Mouse (Mus musculus) heart, embryonic 14.5 days (tissue): ENCODE data around the gene Qtrt2. TPM values are rescaled to one million over a fixed set of nuclear protein-coding genes. Genes with fewer than 3 reads are reported as not detected.

Experiments used
- ATAC-seq: fragments of 200-750 bp; cut with Nextera tagmentation; 2 replicates; pipeline ENCODE4 v1.8.0; 2017; ENCODE audit warnings: low read depth, moderate TSS enrichment; ENCODE audit not compliant: insufficient number of reproducible peaks, insufficient read depth, low FRiP score
- H3K27ac ChIP-seq, 2 experiments: fragments of 200-500 bp in 1 of 2; fragments of 300-500 bp in 1 of 2; sonication (generic) in 1 of 2; replicated peaks in 1 of 2; 2 replicates each; pipeline ENCODE4 v1.5.1; 2012 to 2014; ENCODE audit warnings: low read depth in 2 of 2, low read length in 2 of 2, control low read depth in 1 of 2, mild to moderate bottlenecking in 1 of 2, mixed read lengths in 1 of 2; ENCODE audit not compliant: control insufficient read depth in 1 of 2, insufficient read depth in 1 of 2
- H3K27me3 ChIP-seq: fragments of 300-500 bp; sonication (generic); 2 replicates; pipeline ENCODE4 v1.6.1; 2014; ENCODE audit warnings: mild to moderate bottlenecking, low read length, control low read depth; ENCODE audit not compliant: control insufficient read depth, insufficient read depth
- H3K36me3 ChIP-seq: fragments of 300-500 bp; sonication (generic); 2 replicates; pipeline ENCODE4 v1.6.1; 2014; ENCODE audit warnings: mild to moderate bottlenecking, control low read depth, low read length, mixed read lengths; ENCODE audit not compliant: control insufficient read depth, insufficient read depth
- H3K4me1 ChIP-seq, 2 experiments: fragments of 200-500 bp in 1 of 2; fragments of 300-500 bp in 1 of 2; sonication (generic) in 1 of 2; 2 replicates each; pipeline ENCODE4 v1.6.1; 2012 to 2014; ENCODE audit warnings: low read length in 2 of 2, control low read depth in 1 of 2, mixed read lengths in 1 of 2; ENCODE audit not compliant: control insufficient read depth in 2 of 2, insufficient read depth in 2 of 2
- H3K4me2 ChIP-seq: fragments of 300-500 bp; sonication (generic); 2 replicates; pipeline ENCODE4 v1.6.1; 2014; ENCODE audit warnings: mild to moderate bottlenecking, low read length
- H3K4me3 ChIP-seq, 2 experiments: fragments of 200-500 bp in 1 of 2; fragments of 300-500 bp in 1 of 2; sonication (generic) in 1 of 2; 2 replicates each; pipeline ENCODE4 v1.5.1; 2012 to 2014; ENCODE audit warnings: low read length in 2 of 2, mild to moderate bottlenecking in 2 of 2, control low read depth in 1 of 2, low read depth in 1 of 2, moderate library complexity in 1 of 2; ENCODE audit not compliant: control insufficient read depth in 1 of 2, insufficient read depth in 1 of 2
- H3K9ac ChIP-seq: fragments of 300-500 bp; sonication (generic); 2 replicates; pipeline ENCODE4 v1.6.1; 2014; ENCODE audit warnings: mild to moderate bottlenecking, low read length
- H3K9me3 ChIP-seq: fragments of 300-500 bp; sonication (generic); 2 replicates; pipeline ENCODE4 v1.6.1; 2016; ENCODE audit warnings: low read length, control low read depth; ENCODE audit not compliant: control insufficient read depth
- WGBS: fragments of 180-500 bp; shearing (Covaris S2); extraction: QIAGEN DNeasy Blood & Tissue Kit; methylation state at CpG from one replicate; pipeline ENCODE4 v1.1.7; 2014; 5-methylcytosine and 5-hydroxymethylcytosine counted together
- polyA plus RNA-seq: library from polyadenylated mRNA; unstranded; fragments of >200 nt; fragmentation: Nextera tagmentation; extraction: Ambion mirVana; gene quantifications from 2 replicates; pipeline ENCODE4 v1.2.1, GENCODE M21; 2014

Qtrt2 gene
- polyA plus RNA-seq, 1 experiment from 2014 or later, result 19.0 TPM

GRCm38 (mm10) chr16:43871419-43871818 is 55.2 kb downstream of the Qtrt2 start:
- Histone ChIP-seq H3K36me3 (peaks cover 64% of the 10 kb centered on the region), H3K27me3 (no peaks in the 10 kb centered on the region), H3K4me1 (peaks cover 5 to 7% of the 10 kb centered on the region in 2 experiments; a peak in 3 of 4 replicates), H3K27ac (peak overlapping the region in 1 of 2 experiments; percentile 67; a peak in 3 of 4 replicates), H3K9me3 (no peaks in the 10 kb centered on the region), H3K4me2 (no peak overlapping the region), H3K4me3 (no peak overlapping the region), H3K9ac (no peak overlapping the region)
- no peak for ATAC-seq
- 31% methylated on average over 7 of the region's 7 CpGs for WGBS

GRCm38 (mm10) chr16:43869805-43870204 is 56.8 kb downstream of the Qtrt2 start:
- H3K36me3 ChIP-seq, result peaks cover 48% of the 10 kb centered on the region
- ATAC-seq, result no peak
- no peaks in the 10 kb centered on the region for H3K27me3 ChIP-seq
- H3K9ac ChIP-seq, result no peak overlapping the region
- no peak overlapping the region for H3K4me2 ChIP-seq
- no peak overlapping the region for H3K27ac ChIP-seq
- H3K4me1 ChIP-seq, result peaks cover 5 to 7% of the 10 kb centered on the region in 2 experiments; a peak in 3 of 4 replicates
- no peak overlapping the region for H3K4me3 ChIP-seq
- no peaks in the 10 kb centered on the region for H3K9me3 ChIP-seq

GRCm38 (mm10) chr16:43860624-43861023 is 66.0 kb downstream of the Qtrt2 start:
- no peaks in the 10 kb centered on the region for H3K9me3 ChIP-seq
- WGBS, result 63% methylated on average over 6 of the region's 6 CpGs
- no peak overlapping the region for H3K27ac ChIP-seq
- H3K36me3 ChIP-seq, result peaks cover 26% of the 10 kb centered on the region
- no peaks in the 10 kb centered on the region for H3K4me1 ChIP-seq
- no peak overlapping the region for H3K9ac ChIP-seq
- H3K4me3 ChIP-seq, result no peak overlapping the region
- no peaks in the 10 kb centered on the region for H3K27me3 ChIP-seq
- no peak for ATAC-seq
- H3K4me2 ChIP-seq, result no peak overlapping the region

- WGBS, result 92% methylated on average over 5 of the region's 5 CpGs
Observed at GRCm38 (mm10) chr16:43858941-43859476, 67.6 kb downstream of the Qtrt2 start.

GRCm38 (mm10) chr16:43849839-43850238 is 76.8 kb downstream of the Qtrt2 start:
- no peak overlapping the region for H3K9ac ChIP-seq
- H3K4me2 ChIP-seq, result no peak overlapping the region
- H3K27ac ChIP-seq, result no peak overlapping the region
- WGBS, result 74% methylated on average over 1 of the region's 1 CpGs
- no peak for ATAC-seq
- H3K4me1 ChIP-seq, result no peaks in the 10 kb centered on the region
- no peaks in the 10 kb centered on the region for H3K27me3 ChIP-seq
- no peak overlapping the region for H3K4me3 ChIP-seq
- H3K36me3 ChIP-seq, result no peaks in the 10 kb centered on the region
- no peaks in the 10 kb centered on the region for H3K9me3 ChIP-seq

More at GRCm38 (mm10) chr16:43858941-43859476, 67.6 kb downstream of the Qtrt2 start:
- H3K27me3 ChIP-seq, result no peaks in the 10 kb centered on the region
- no peaks in the 10 kb centered on the region for H3K4me1 ChIP-seq
- H3K9ac ChIP-seq, result no peak overlapping the region
- H3K27ac ChIP-seq, result no peak overlapping the region
- no peak overlapping the region for H3K4me3 ChIP-seq
- H3K36me3 ChIP-seq, result peaks cover 21% of the 10 kb centered on the region
- H3K4me2 ChIP-seq, result no peak overlapping the region
- no peaks in the 10 kb centered on the region for H3K9me3 ChIP-seq
- ATAC-seq, result no peak

GRCm38 (mm10) chr16:43841236-43841635 is 85.4 kb downstream of the Qtrt2 start:
- no peak overlapping the region for H3K4me3 ChIP-seq
- WGBS, result 77% methylated on average over 1 of the region's 1 CpGs
- no peaks in the 10 kb centered on the region for H3K27me3 ChIP-seq
- H3K27ac ChIP-seq, result no peak overlapping the region
- H3K36me3 ChIP-seq, result no peaks in the 10 kb centered on the region
- no peak overlapping the region for H3K9ac ChIP-seq
- H3K4me1 ChIP-seq, result no peaks in the 10 kb centered on the region
- no peak overlapping the region for H3K4me2 ChIP-seq
- no peak for ATAC-seq
- H3K9me3 ChIP-seq, result no peaks in the 10 kb centered on the region

- no peak overlapping the region for H3K4me3 ChIP-seq
- no peak overlapping the region for H3K9ac ChIP-seq
- no peak for ATAC-seq
- no peak overlapping the region for H3K4me2 ChIP-seq
- no peaks in the 10 kb centered on the region for H3K4me1 ChIP-seq
- no peaks in the 10 kb centered on the region for H3K27me3 ChIP-seq
- H3K9me3 ChIP-seq, result no peaks in the 10 kb centered on the region
- WGBS, result 84% methylated on average over 2 of the region's 2 CpGs
- no peak overlapping the region for H3K27ac ChIP-seq
- no peaks in the 10 kb centered on the region for H3K36me3 ChIP-seq
Observed at GRCm38 (mm10) chr16:43831957-43832356, 94.7 kb downstream of the Qtrt2 start.

- no peaks in the 10 kb centered on the region for H3K4me1 ChIP-seq
- H3K27me3 ChIP-seq, result no peaks in the 10 kb centered on the region
- H3K9me3 ChIP-seq, result no peaks in the 10 kb centered on the region
- WGBS, result 73% methylated on average over 3 of the region's 3 CpGs
- H3K4me2 ChIP-seq, result no peak overlapping the region
- H3K36me3 ChIP-seq, result no peaks in the 10 kb centered on the region
- no peak for ATAC-seq
- no peak overlapping the region for H3K9ac ChIP-seq
- H3K4me3 ChIP-seq, result no peak overlapping the region
- no peak overlapping the region for H3K27ac ChIP-seq
Observed at GRCm38 (mm10) chr16:43827492-43827891, 99.1 kb downstream of the Qtrt2 start.
